Mouse (Mus musculus): Measurements from ENCODE around the gene Zfp229. TPM values are rescaled to one million over a fixed set of nuclear protein-coding genes. Genes with fewer than 3 reads are reported as not detected.
"Not testable (repeated sequence)": the region's sequence is repeated elsewhere in the genome, so short reads cannot be mapped to it uniquely, and the experiment has no call there.

Zfp229 gene
- polyA plus RNA-seq, 1 experiment from 2014 or later = 7.3 TPM

GRCm38 (mm10) chr17:21733049-21733448 lies 2.5 kb downstream of the Zfp229 start:
- Histone ChIP-seq H3K4me1 (ENCODE audit: control insufficient read depth, insufficient read depth, low read length) (no peaks in the 10 kb centered on the region), H3K4me3 (ENCODE audit: low read depth, low read length) (peak overlapping the region; percentile 71; the same call in 1 of the 2 replicates), H3K9me3 (ENCODE audit: control insufficient read depth, low read length) (no peaks in the 10 kb centered on the region), H3K27me3 (ENCODE audit: control insufficient read depth, insufficient read depth, low read length) (no peaks in the 10 kb centered on the region), H3K9ac (ENCODE audit: low read length) (peak overlapping the region; percentile 76), H3K4me2 (ENCODE audit: low read depth) (peak overlapping the region; percentile 41), H3K27ac (ENCODE audit: low read depth, low read length) (no peak overlapping the region), H3K36me3 (ENCODE audit: control insufficient read depth, insufficient read depth, low read length) (no peaks in the 10 kb centered on the region)
- DNase-seq (ENCODE audit: low spot score) (no peak), ATAC-seq (ENCODE audit: insufficient read depth, low FRiP score, low TSS enrichment) (no peak)
- WGBS = 89% methylated on average over 4 of the region's 4 CpGs

GRCm38 (mm10) chr17:21733529-21734031 lies 3.0 kb downstream of the Zfp229 start:
- Histone ChIP-seq H3K27ac (ENCODE audit: low read depth, low read length) (peak overlapping the region; percentile 50; the same call in 1 of the 2 replicates), H3K9me3 (ENCODE audit: control insufficient read depth, low read length) (no peaks in the 10 kb centered on the region), H3K4me1 (ENCODE audit: control insufficient read depth, insufficient read depth, low read length) (no peaks in the 10 kb centered on the region), H3K27me3 (ENCODE audit: control insufficient read depth, insufficient read depth, low read length) (no peaks in the 10 kb centered on the region), H3K9ac (ENCODE audit: low read length) (peak overlapping the region; percentile 76), H3K36me3 (ENCODE audit: control insufficient read depth, insufficient read depth, low read length) (no peaks in the 10 kb centered on the region), H3K4me3 (ENCODE audit: low read depth, low read length) (peak overlapping the region; percentile 71), H3K4me2 (ENCODE audit: low read depth) (peak overlapping the region; percentile 41)
- ATAC-seq (ENCODE audit: insufficient read depth, low FRiP score, low TSS enrichment) = peak; percentile 97
- DNase-seq (ENCODE audit: low spot score) = peak; percentile 82
- under 1% methylated on average over 27 of the region's 27 CpGs for WGBS

GRCm38 (mm10) chr17:21752791-21753190 lies 22.2 kb downstream of the Zfp229 start:
- Histone ChIP-seq H3K4me2 (ENCODE audit: low read depth) (no peak overlapping the region), H3K4me3 (ENCODE audit: low read depth, low read length) (no peak overlapping the region), H3K36me3 (ENCODE audit: control insufficient read depth, insufficient read depth, low read length) (no peaks in the 10 kb centered on the region), H3K9me3 (ENCODE audit: control insufficient read depth, low read length) (no peaks in the 10 kb centered on the region), H3K27ac (ENCODE audit: low read depth, low read length) (no peak overlapping the region), H3K9ac (ENCODE audit: low read length) (no peak overlapping the region), H3K4me1 (ENCODE audit: control insufficient read depth, insufficient read depth, low read length) (no peaks in the 10 kb centered on the region; the same call in 1 of the 2 replicates), H3K27me3 (ENCODE audit: control insufficient read depth, insufficient read depth, low read length) (no peaks in the 10 kb centered on the region)
- 84% methylated on average over 2 of the region's 2 CpGs for WGBS
- no peak for DNase-seq (ENCODE audit: low spot score)
- ATAC-seq (ENCODE audit: insufficient read depth, low FRiP score, low TSS enrichment) = no peak

- Histone ChIP-seq H3K36me3 (ENCODE audit: control insufficient read depth, insufficient read depth, low read length) (no peaks in the 10 kb centered on the region), H3K4me2 (ENCODE audit: low read depth) (peak overlapping the region; percentile 67), H3K27me3 (ENCODE audit: control insufficient read depth, insufficient read depth, low read length) (no peaks in the 10 kb centered on the region), H3K27ac (ENCODE audit: low read depth, low read length) (no peak overlapping the region), H3K4me3 (ENCODE audit: low read depth, low read length) (peak overlapping the region; percentile 34), H3K9ac (ENCODE audit: low read length) (peak overlapping the region; percentile 53), H3K4me1 (ENCODE audit: control insufficient read depth, insufficient read depth, low read length) (no peaks in the 10 kb centered on the region; the same call in 1 of the 2 replicates), H3K9me3 (ENCODE audit: control insufficient read depth, low read length) (no peaks in the 10 kb centered on the region)
- ATAC-seq (ENCODE audit: insufficient read depth, low FRiP score, low TSS enrichment) (peak; percentile 74), DNase-seq (ENCODE audit: low spot score) (peak; percentile 29)
- WGBS = 11% methylated on average over 20 of the region's 20 CpGs
These were observed 23.0 kb downstream of the Zfp229 start for GRCm38 (mm10) chr17:21753342-21754208.

- Histone ChIP-seq H3K27ac (ENCODE audit: low read depth, low read length) (no peak overlapping the region), H3K9ac (ENCODE audit: low read length) (no peak overlapping the region), H3K36me3 (ENCODE audit: control insufficient read depth, insufficient read depth, low read length) (no peaks in the 10 kb centered on the region), H3K4me3 (ENCODE audit: low read depth, low read length) (no peak overlapping the region), H3K4me2 (ENCODE audit: low read depth) (no peak overlapping the region), H3K4me1 (ENCODE audit: control insufficient read depth, insufficient read depth, low read length) (no peaks in the 10 kb centered on the region), H3K9me3 (ENCODE audit: control insufficient read depth, low read length) (no peaks in the 10 kb centered on the region), H3K27me3 (ENCODE audit: control insufficient read depth, insufficient read depth, low read length) (no peaks in the 10 kb centered on the region)
- DNase-seq (ENCODE audit: low spot score) (no peak), ATAC-seq (ENCODE audit: insufficient read depth, low FRiP score, low TSS enrichment) (no peak)
- 93% methylated on average over 2 of the region's 2 CpGs for WGBS
These were observed 39.7 kb downstream of the Zfp229 start for GRCm38 (mm10) chr17:21770336-21770735.

GRCm38 (mm10) chr17:21792256-21792655 lies 61.7 kb downstream of the Zfp229 start:
- no peaks in the 10 kb centered on the region for H3K4me1 ChIP-seq (ENCODE audit: control insufficient read depth, insufficient read depth, low read length)
- peaks cover 3% of the 10 kb centered on the region; the same call in 1 of the 2 replicates for H3K9me3 ChIP-seq (ENCODE audit: control insufficient read depth, low read length)
- DNase-seq (ENCODE audit: low spot score) (no peak), ATAC-seq (ENCODE audit: insufficient read depth, low FRiP score, low TSS enrichment) (no peak)
- no peak overlapping the region for H3K4me2 ChIP-seq (ENCODE audit: low read depth)
- no peak overlapping the region for H3K27ac ChIP-seq (ENCODE audit: low read depth, low read length)
- H3K4me3 ChIP-seq (ENCODE audit: low read depth, low read length) = no peak overlapping the region
- no peaks in the 10 kb centered on the region for H3K27me3 ChIP-seq (ENCODE audit: control insufficient read depth, insufficient read depth, low read length)
- H3K9ac ChIP-seq (ENCODE audit: low read length) = no peak overlapping the region
- H3K36me3 ChIP-seq (ENCODE audit: control insufficient read depth, insufficient read depth, low read length) = no peaks in the 10 kb centered on the region
- 85% methylated on average over 4 of the region's 4 CpGs for WGBS

GRCm38 (mm10) chr17:21801373-21801772 lies 70.8 kb downstream of the Zfp229 start:
- H3K4me1 ChIP-seq (ENCODE audit: control insufficient read depth, insufficient read depth, low read length); ATAC-seq (ENCODE audit: insufficient read depth, low FRiP score, low TSS enrichment); H3K4me3 ChIP-seq (ENCODE audit: low read depth, low read length); H3K27me3 ChIP-seq (ENCODE audit: control insufficient read depth, insufficient read depth, low read length); H3K9ac ChIP-seq (ENCODE audit: low read length); H3K27ac ChIP-seq (ENCODE audit: low read depth, low read length); DNase-seq (ENCODE audit: low spot score); H3K9me3 ChIP-seq (ENCODE audit: control insufficient read depth, low read length); H3K4me2 ChIP-seq (ENCODE audit: low read depth); H3K36me3 ChIP-seq (ENCODE audit: control insufficient read depth, insufficient read depth, low read length): not testable (repeated sequence)
- WGBS = 49% methylated on average over 17 of the region's 19 CpGs
